Mouse (Mus musculus): Measurements from ENCODE around the gene Mrvi1. TPM values are rescaled to one million over a fixed set of nuclear protein-coding genes. Genes with fewer than 3 reads are reported as not detected.

Gene Mrvi1
- total RNA-seq, 2 experiments from 2014 or later: 6.0 to 6.5 TPM

GRCm38 (mm10) chr7:110983621-110984020 lies 1.4 kb upstream of the Mrvi1 start:
- intact Hi-C loops (cut with DNase I): loop anchor here (2.0 kb wide), 1 partner anchor 31 kb away; no protein-coding TSS in a partner anchor
- no peak for DNase-seq

GRCm38 (mm10) chr7:110982764-110983163 lies 503 bp upstream of the Mrvi1 start:
- intact Hi-C loops (cut with DNase I): loop anchor here (2.0 kb wide), 1 partner anchor 32 kb away; no protein-coding TSS in a partner anchor
- peak; percentile 33 to 42 for DNase-seq

GRCm38 (mm10) chr7:110981036-110981435 lies 1.2 kb downstream of the Mrvi1 start:
- no peak for DNase-seq

GRCm38 (mm10) chr7:110977699-110978392 lies 4.4 kb downstream of the Mrvi1 start:
- DNase-seq: no peak
- intact Hi-C loops (cut with DNase I): no loop called here

More at GRCm38 (mm10) chr7:110981036-110981435, 1.2 kb downstream of the Mrvi1 start:
- intact Hi-C loops (cut with DNase I): no loop called here

GRCm38 (mm10) chr7:110973450-110973849 lies 8.8 kb downstream of the Mrvi1 start:
- DNase-seq: no peak
- intact Hi-C loops (cut with DNase I): no loop called here

GRCm38 (mm10) chr7:110972796-110973195 lies 9.5 kb downstream of the Mrvi1 start:
- intact Hi-C loops (cut with DNase I): no loop called here
- no peak for DNase-seq

GRCm38 (mm10) chr7:110967373-110967772 lies 14.9 kb downstream of the Mrvi1 start:
- intact Hi-C loops (cut with DNase I): no loop called here
- no peak for DNase-seq

- intact Hi-C loops (cut with DNase I): no loop called here
- no peak for DNase-seq
These were observed 15.4 kb downstream of the Mrvi1 start for GRCm38 (mm10) chr7:110966853-110967252.

- DNase-seq: no peak
- intact Hi-C loops (cut with DNase I): no loop called here
These were observed 16.9 kb downstream of the Mrvi1 start for GRCm38 (mm10) chr7:110965387-110965786.

- intact Hi-C loops (cut with DNase I): loop anchor here (5.0 kb wide), 1 partner anchor 486 kb away; no protein-coding TSS in a partner anchor
These were observed 18.6 kb downstream of the Mrvi1 start for GRCm38 (mm10) chr7:110963655-110963997.

GRCm38 (mm10) chr7:110962943-110963654 lies 19.2 kb downstream of the Mrvi1 start:
- intact Hi-C loops (cut with DNase I): loop anchor here (5.0 kb wide), 1 partner anchor 486 kb away; no protein-coding TSS in a partner anchor
- DNase-seq: no peak

More at GRCm38 (mm10) chr7:110963655-110963997, 18.6 kb downstream of the Mrvi1 start:
- DNase-seq: no peak

GRCm38 (mm10) chr7:110962497-110962896 lies 19.8 kb downstream of the Mrvi1 start:
- intact Hi-C loops (cut with DNase I): loop anchor here (5.0 kb wide), 1 partner anchor 485 kb away; no protein-coding TSS in a partner anchor
- DNase-seq: no peak

GRCm38 (mm10) chr7:110956422-110957170 lies 25.7 kb downstream of the Mrvi1 start:
- DNase-seq: no peak
- intact Hi-C loops (cut with DNase I): no loop called here

- intact Hi-C loops (cut with DNase I): no loop called here
- DNase-seq: no peak
These were observed 26.7 kb downstream of the Mrvi1 start for GRCm38 (mm10) chr7:110955576-110955975.

- intact Hi-C loops (cut with DNase I): no loop called here
- DNase-seq: no peak
These were observed 28.0 kb downstream of the Mrvi1 start for GRCm38 (mm10) chr7:110954072-110954858.

GRCm38 (mm10) chr7:110953210-110953609 lies 29.1 kb downstream of the Mrvi1 start:
- intact Hi-C loops (cut with DNase I): no loop called here
- no peak for DNase-seq

- intact Hi-C loops (cut with DNase I): no loop called here
- DNase-seq: no peak
These were observed 31.7 kb downstream of the Mrvi1 start for GRCm38 (mm10) chr7:110950621-110950925.

GRCm38 (mm10) chr7:110949785-110950620 lies 32.3 kb downstream of the Mrvi1 start:
- intact Hi-C loops (cut with DNase I): loop anchor here (5.0 kb wide), 1 partner anchor 133 kb away; no protein-coding TSS in a partner anchor
- no peak for DNase-seq

- intact Hi-C loops (cut with DNase I): loop anchor here (5.0 kb wide), 1 partner anchor 131 kb away; no protein-coding TSS in a partner anchor
- DNase-seq: no peak
These were observed 33.7 kb downstream of the Mrvi1 start for GRCm38 (mm10) chr7:110948579-110948978.
